Comparison of ENCODE assay signal across 8 mouse cellular contexts in the genomic region with DNA sequence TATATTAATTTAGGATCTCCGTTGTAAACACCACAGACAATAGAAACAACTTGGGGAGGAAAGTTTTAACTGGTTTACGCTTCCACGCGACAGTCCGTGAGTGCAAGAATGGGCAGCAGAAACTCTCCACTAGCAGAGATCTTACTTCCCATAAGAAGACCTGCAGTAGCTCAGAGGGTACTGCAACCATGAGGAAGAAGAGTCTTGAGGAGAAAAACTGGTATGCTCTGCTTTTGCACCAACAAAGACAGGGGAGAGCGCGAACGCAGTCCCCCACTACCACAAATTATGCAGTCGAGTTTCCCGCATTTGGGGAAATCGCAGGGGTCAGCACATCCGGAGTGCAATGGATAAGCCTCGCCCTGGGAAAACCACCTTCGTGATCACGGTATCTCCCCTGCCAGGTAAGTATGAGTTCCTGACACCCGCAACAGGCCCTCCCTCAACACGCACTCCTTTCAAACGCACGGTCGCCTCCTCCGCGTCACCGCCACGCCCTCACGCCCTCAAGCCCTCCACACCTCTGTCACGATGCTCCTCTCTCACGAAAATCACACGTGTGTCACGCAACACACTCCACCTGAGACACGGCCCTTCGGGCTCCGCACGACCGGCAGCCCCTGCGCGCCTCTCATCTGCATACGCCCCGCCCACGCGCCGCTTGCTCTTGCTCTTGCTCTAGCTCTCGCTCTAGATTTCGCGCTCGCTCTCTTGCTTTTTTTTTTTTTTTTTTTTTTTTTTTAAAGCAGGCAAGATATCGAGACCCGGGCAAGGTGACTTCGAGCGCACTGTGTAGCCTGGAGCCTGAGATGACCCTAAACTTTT. TPM values are rescaled to one million over a fixed set of nuclear protein-coding genes. Genes with fewer than 3 reads are reported as not detected.
A peak's percentile ranks its signal among the peaks of the same experiment; 100 is the strongest.
DNase-seq lines count a peak whose midpoint lies in the region; ATAC-seq and TF ChIP-seq lines count a peak whose summit lies in the region.
"Not testable (repeated sequence)": the region's sequence is repeated elsewhere in the genome, so short reads cannot be mapped to it uniquely, and the experiment has no call there.

No protein-coding gene starts in this region.

- not testable (repeated sequence) for DNase-seq in G1E (ENCODE audit: low spot score); hindbrain, embryonic 14.5 days (ENCODE audit: low spot score)
- peak; percentile 34 for DNase-seq in gastrocnemius, postnatal 10 days
- peak; percentile 41 to 57 for DNase-seq in kidney, postnatal 36 days

- not testable (repeated sequence) for TF ChIP-seq CTCF in G1E (IDR thresholded peaks at IDR 0.05; ENCODE audit: low read depth, low read length); testis, adult 2 months (IDR thresholded peaks at IDR 0.05; ENCODE audit: control insufficient read depth, insufficient read depth, insufficient replicate concordance, low read depth, low read length)

- H3K36me3 ChIP-seq in G1E (replicated peaks); hindbrain, embryonic 14.5 days (replicated peaks; ENCODE audit: control insufficient read depth, insufficient read depth); lung, embryonic 15.5 days; neural tube, embryonic 12.5 days; testis, adult 2 months (ENCODE audit: control insufficient read depth, insufficient read depth, low read length): not testable (repeated sequence)

- not testable (repeated sequence) for H3K9ac ChIP-seq in hindbrain, embryonic 14.5 days; lung, embryonic 15.5 days; neural tube, embryonic 12.5 days

- TF ChIP-seq POLR2A in testis, adult 2 months (IDR thresholded peaks at IDR 0.05; ENCODE audit: control insufficient read depth, low read depth, low read length), result peak; percentile 60

- H3K4me1 ChIP-seq in G1E (ENCODE audit: insufficient read depth, low read depth, low read length); hindbrain, embryonic 14.5 days (replicated peaks; ENCODE audit: control insufficient read depth, insufficient read depth, low read length); lung, embryonic 15.5 days; neural tube, embryonic 12.5 days; testis, adult 2 months (ENCODE audit: control insufficient read depth, insufficient read depth, low read length): not testable (repeated sequence)

- peak; percentile 11 for ATAC-seq in G1E (ENCODE audit: extremely low read depth, insufficient number of reproducible peaks, low FRiP score, poor library complexity, severe bottlenecking)
- peak; percentile 26 for ATAC-seq in common myeloid progenitor, adult 5-6 weeks (replicated peaks; ENCODE audit: low read depth, poor library complexity, severe bottlenecking)
- ATAC-seq in hindbrain, embryonic 14.5 days (ENCODE audit: low FRiP score), result peak; percentile 68
- peak; percentile 48 for ATAC-seq in lung, embryonic 15.5 days (ENCODE audit: borderline replicate concordance, extremely low read depth, low FRiP score, low TSS enrichment)
- peak; percentile 43 for ATAC-seq in neural tube, embryonic 12.5 days (ENCODE audit: low FRiP score, low read depth)

- not testable (repeated sequence) for H3K4me3 ChIP-seq in G1E (ENCODE audit: low read depth, low read length); hindbrain, embryonic 14.5 days (replicated peaks; ENCODE audit: low read length); lung, embryonic 15.5 days; neural tube, embryonic 12.5 days
- peak overlapping the region; percentile 51 for H3K4me3 ChIP-seq in testis, adult 2 months (ENCODE audit: control insufficient read depth, low read depth, low read length)

- peak overlapping the region; percentile 32; the same call in 1 of the 2 replicates for H3K4me2 ChIP-seq in hindbrain, embryonic 14.5 days (replicated peaks)
- not testable (repeated sequence) for H3K4me2 ChIP-seq in lung, embryonic 15.5 days; neural tube, embryonic 12.5 days (replicated peaks)

- not testable (repeated sequence) for H3K27me3 ChIP-seq in G1E (ENCODE audit: insufficient read depth, low read length); hindbrain, embryonic 14.5 days (ENCODE audit: control insufficient read depth, insufficient read depth, low read length); lung, embryonic 15.5 days; neural tube, embryonic 12.5 days (replicated peaks); testis, adult 2 months (ENCODE audit: control insufficient read depth, insufficient read depth, low read length)

- H3K9me3 ChIP-seq in G1E (replicated peaks); hindbrain, embryonic 14.5 days (ENCODE audit: control insufficient read depth, low read length); lung, embryonic 15.5 days; neural tube, embryonic 12.5 days: not testable (repeated sequence)

- not testable (repeated sequence) for H3K27ac ChIP-seq in hindbrain, embryonic 14.5 days; lung, embryonic 15.5 days; neural tube, embryonic 12.5 days; testis, adult 2 months (ENCODE audit: control insufficient read depth, insufficient read depth, low read depth, low read length)

- 0% methylated on average over 4 of the region's 49 CpGs for WGBS in hindbrain, embryonic 14.5 days
- 0% methylated on average over 8 of the region's 49 CpGs for WGBS in lung, embryonic 15.5 days
- WGBS in neural tube, embryonic 12.5 days, result 1% methylated on average over 15 of the region's 49 CpGs

RNA-seq across cellular contexts. Expression of gene Eapp, which starts 38.8 kb away (rescaled TPM):
- total RNA-seq in G1E (2014; fragmentation: Nextera tagmentation), result 53.2 and 70.6 TPM in 2 replicates
- 84.9 and 106 TPM in 2 replicates for total RNA-seq in G1E (2017)
- polyA plus RNA-seq in G1E (2012), result 59.6 and 98.9 TPM in 2 replicates
- total RNA-seq in common myeloid progenitor, adult 5-6 weeks (2017), result 55.4 and 62.9 TPM in 2 replicates
- total RNA-seq in gastrocnemius, postnatal 10 days (2021), result 10 to 100 TPM; 22.0 to 24.0 TPM
- 64.4 and 78.5 TPM in 2 replicates for polyA plus RNA-seq in hindbrain, embryonic 14.5 days (2014; fragmentation: Nextera tagmentation; extraction: Ambion mirVana)
- 54.9 and 57.5 TPM in 2 replicates for polyA plus RNA-seq in lung, embryonic 15.5 days (2015; fragmentation: Nextera tagmentation; extraction: Ambion mirVana)
- polyA plus RNA-seq in neural tube, embryonic 12.5 days (2016; fragmentation: Nextera tagmentation; extraction: Ambion mirVana), result 71.3 and 81.3 TPM in 2 replicates
- 29.2 and 40.3 TPM in 2 replicates for polyA plus RNA-seq in testis, adult 2 months (2012; rRNA removed)

Comparison
In these comparisons a context has a peak if more than half of its experiments do, and no peak if none do; other contexts are left out.
1. ATAC-seq: peak in every context shown above with its lines; median percentile 68 in hindbrain, embryonic 14.5 days; 48 in lung, embryonic 15.5 days; 43 in neural tube, embryonic 12.5 days; 26 in common myeloid progenitor, adult 5-6 weeks; 11 in G1E.